Mouse (Mus musculus): ENCODE data around the gene Rbak. TPM values are rescaled to one million over a fixed set of nuclear protein-coding genes. Genes with fewer than 3 reads are reported as not detected.
"Not testable (repeated sequence)": the region's sequence is repeated elsewhere in the genome, so short reads cannot be mapped to it uniquely, and the experiment has no call there.

Gene Rbak
- polyA plus RNA-seq, 2 experiments from 2014 or later = 6.1 to 11.1 TPM

GRCm38 (mm10) chr5:143134216-143135010 is 46.2 kb downstream of the Rbak start:
- not testable (repeated sequence) for ATAC-seq

- ATAC-seq = peak; percentile 94
Observed at GRCm38 (mm10) chr5:143132935-143133514, 47.5 kb downstream of the Rbak start.

- no peak for ATAC-seq
Observed at GRCm38 (mm10) chr5:143130342-143130741, 50.2 kb downstream of the Rbak start.

- no peak for ATAC-seq
Observed at GRCm38 (mm10) chr5:143129101-143129500, 51.5 kb downstream of the Rbak start.

GRCm38 (mm10) chr5:143127837-143128236 is 52.7 kb downstream of the Rbak start:
- no peak for ATAC-seq

GRCm38 (mm10) chr5:143126908-143127307 is 53.7 kb downstream of the Rbak start:
- ATAC-seq = no peak

- no peak for ATAC-seq
Observed at GRCm38 (mm10) chr5:143126089-143126488, 54.5 kb downstream of the Rbak start.

GRCm38 (mm10) chr5:143125601-143126000 is 55.0 kb downstream of the Rbak start:
- ATAC-seq = no peak

GRCm38 (mm10) chr5:143124805-143125378 is 55.7 kb downstream of the Rbak start:
- ATAC-seq = no peak

- no peak for ATAC-seq
Observed at GRCm38 (mm10) chr5:143122673-143123072, 57.9 kb downstream of the Rbak start.

Other genes starting within 250 kb of the Rbak start
- under 1 TPM; 0.36 to 0.58 TPM for gene Fscn1, start 220.4 kb downstream of the Rbak start, polyA plus RNA-seq (2017; shearing (Covaris generic))
- 10 to 100 TPM; 38.2 to 39.8 TPM for gene Rnf216, start 67.8 kb downstream of the Rbak start, polyA plus RNA-seq (2017; shearing (Covaris generic))
- under 1 TPM in 1 of 2 experiments, not detected in 1; 0.11 TPM for gene Olfr718-ps1, start 33.2 kb downstream of the Rbak start, polyA plus RNA-seq (2017; shearing (Covaris generic))
- not detected for gene Spdye4b, start 242 bp upstream of the Rbak start, polyA plus RNA-seq (2017; shearing (Covaris generic))
- gene Spdye4a, start 46.1 kb upstream of the Rbak start, polyA plus RNA-seq (2017; shearing (Covaris generic)) = not detected
- 1 to 10 TPM; 3.6 to 4.6 TPM for gene Zfp12, start 54.4 kb upstream of the Rbak start, polyA plus RNA-seq (2017; shearing (Covaris generic))
- gene Zfp316, start 89.2 kb upstream of the Rbak start, polyA plus RNA-seq (2017; shearing (Covaris generic)) = under 1 TPM; 0.19 to 0.35 TPM
- not detected for gene Zfp853, start 112.8 kb upstream of the Rbak start, polyA plus RNA-seq (2017; shearing (Covaris generic))
- gene E130309D02Rik, start 134.6 kb upstream of the Rbak start, polyA plus RNA-seq (2017; shearing (Covaris generic)) = 1 to 10 TPM; 5.1 to 7.5 TPM
- 100 to 1,000 TPM in 1 of 2 experiments, 10 to 100 TPM in 1; 54.0 to 104 TPM for gene Zdhhc4, start 148.5 kb upstream of the Rbak start, polyA plus RNA-seq (2017; shearing (Covaris generic))
- not detected for gene Grid2ip, start 176.6 kb upstream of the Rbak start, polyA plus RNA-seq (2017; shearing (Covaris generic))
- gene Kdelr2, start 223.1 kb upstream of the Rbak start, polyA plus RNA-seq (2017; shearing (Covaris generic)) = 10 to 100 TPM; 74.8 to 77.4 TPM